Mouse (Mus musculus): ENCODE measurements around the gene Nfkbia. TPM values are rescaled to one million over a fixed set of nuclear protein-coding genes. Genes with fewer than 3 reads are reported as not detected.

The Nfkbia gene
- polyA plus RNA-seq, 1 experiment from 2014 or later = 52.9 TPM

- peak; percentile 93 for ATAC-seq
- H3K4me3 ChIP-seq (replicated peaks) = no peak overlapping the region
- WGBS = 29% methylated on average over 13 of the region's 13 CpGs
- peak overlapping the region; percentile 82 for H3K27ac ChIP-seq
- H3K36me3 ChIP-seq = no peaks in the 10 kb centered on the region
- no peaks in the 10 kb centered on the region for H3K9me3 ChIP-seq
- no peak overlapping the region for H3K4me2 ChIP-seq (replicated peaks)
- H3K4me1 ChIP-seq (replicated peaks) = peaks cover 17% of the 10 kb centered on the region
- H3K27me3 ChIP-seq = no peaks in the 10 kb centered on the region
- H3K9ac ChIP-seq (replicated peaks) = no peak overlapping the region
Observed at GRCm38 (mm10) chr12:55446746-55447395, 45.6 kb downstream of the Nfkbia start.

GRCm38 (mm10) chr12:55446366-55446745 is 46.1 kb downstream of the Nfkbia start:
- Histone ChIP-seq H3K9me3 (no peaks in the 10 kb centered on the region), H3K27me3 (no peaks in the 10 kb centered on the region), H3K9ac (replicated peaks) (no peak overlapping the region), H3K4me1 (replicated peaks) (peaks cover 17% of the 10 kb centered on the region), H3K36me3 (no peaks in the 10 kb centered on the region), H3K27ac (peak overlapping the region; percentile 82), H3K4me2 (replicated peaks) (no peak overlapping the region), H3K4me3 (replicated peaks) (no peak overlapping the region)
- WGBS = 71% methylated on average over 4 of the region's 4 CpGs
- ATAC-seq = no peak

- Histone ChIP-seq H3K27me3 (no peaks in the 10 kb centered on the region), H3K27ac (no peak overlapping the region)
- WGBS = 91% methylated on average over 4 of the region's 4 CpGs
Observed at GRCm38 (mm10) chr12:55445583-55445982, 46.9 kb downstream of the Nfkbia start.

GRCm38 (mm10) chr12:55444031-55444451 is 48.4 kb downstream of the Nfkbia start:
- H3K9me3 ChIP-seq = no peaks in the 10 kb centered on the region
- H3K4me1 ChIP-seq (replicated peaks) = peaks cover 17% of the 10 kb centered on the region
- no peaks in the 10 kb centered on the region for H3K27me3 ChIP-seq
- no peak for ATAC-seq
- 89% methylated on average over 4 of the region's 4 CpGs for WGBS
- no peak overlapping the region for H3K4me2 ChIP-seq (replicated peaks)
- no peaks in the 10 kb centered on the region for H3K36me3 ChIP-seq
- H3K4me3 ChIP-seq (replicated peaks) = no peak overlapping the region
- H3K9ac ChIP-seq (replicated peaks) = no peak overlapping the region
- H3K27ac ChIP-seq = no peak overlapping the region

More at GRCm38 (mm10) chr12:55445583-55445982, 46.9 kb downstream of the Nfkbia start:
- Histone ChIP-seq H3K4me3 (replicated peaks) (no peak overlapping the region), H3K36me3 (no peaks in the 10 kb centered on the region), H3K9me3 (no peaks in the 10 kb centered on the region), H3K4me1 (replicated peaks) (peaks cover 17% of the 10 kb centered on the region), H3K4me2 (replicated peaks) (no peak overlapping the region), H3K9ac (replicated peaks) (no peak overlapping the region)
- ATAC-seq = no peak

GRCm38 (mm10) chr12:55442861-55443850 is 49.3 kb downstream of the Nfkbia start:
- ATAC-seq = no peak
- no peaks in the 10 kb centered on the region for H3K36me3 ChIP-seq

GRCm38 (mm10) chr12:55442245-55442644 is 50.2 kb downstream of the Nfkbia start:
- Histone ChIP-seq H3K27ac (no peak overlapping the region), H3K9me3 (no peaks in the 10 kb centered on the region), H3K9ac (replicated peaks) (no peak overlapping the region), H3K36me3 (no peaks in the 10 kb centered on the region), H3K27me3 (no peaks in the 10 kb centered on the region), H3K4me3 (replicated peaks) (no peak overlapping the region), H3K4me1 (replicated peaks) (peaks cover 29% of the 10 kb centered on the region), H3K4me2 (replicated peaks) (no peak overlapping the region)
- 88% methylated on average over 1 of the region's 1 CpGs for WGBS
- ATAC-seq = no peak

More at GRCm38 (mm10) chr12:55442861-55443850, 49.3 kb downstream of the Nfkbia start:
- Histone ChIP-seq H3K9ac (replicated peaks) (no peak overlapping the region), H3K4me3 (replicated peaks) (no peak overlapping the region), H3K9me3 (no peaks in the 10 kb centered on the region), H3K4me1 (replicated peaks) (peaks cover 26% of the 10 kb centered on the region), H3K27ac (no peak overlapping the region), H3K4me2 (replicated peaks) (no peak overlapping the region), H3K27me3 (no peaks in the 10 kb centered on the region)
- 68% methylated on average over 9 of the region's 9 CpGs for WGBS

GRCm38 (mm10) chr12:55440416-55440815 is 52.0 kb downstream of the Nfkbia start:
- Histone ChIP-seq H3K4me2 (replicated peaks) (no peak overlapping the region), H3K9me3 (no peaks in the 10 kb centered on the region), H3K27me3 (no peaks in the 10 kb centered on the region), H3K27ac (no peak overlapping the region), H3K4me3 (replicated peaks) (no peak overlapping the region), H3K36me3 (no peaks in the 10 kb centered on the region), H3K9ac (replicated peaks) (no peak overlapping the region), H3K4me1 (replicated peaks) (peaks cover 17% of the 10 kb centered on the region)
- WGBS = 84% methylated on average over 5 of the region's 5 CpGs
- ATAC-seq = no peak

Other genes with a start within 250 kb of the Nfkbia start
- gene 1110008L16Rik, start 193.1 kb downstream of the Nfkbia start, polyA plus RNA-seq (2015; fragmentation: Nextera tagmentation; extraction: Ambion mirVana) = 9.2 and 11.6 TPM in 2 replicates
- gene Ppp2r3c, start 189.6 kb downstream of the Nfkbia start, polyA plus RNA-seq (2015; fragmentation: Nextera tagmentation; extraction: Ambion mirVana) = 26.9 and 29.6 TPM in 2 replicates
- 464 and 465 TPM in 2 replicates for gene Psma6, start 108.4 kb downstream of the Nfkbia start, polyA plus RNA-seq (2015; fragmentation: Nextera tagmentation; extraction: Ambion mirVana)
- not detected in 2 replicates for gene Aldoart2, start 72.6 kb upstream of the Nfkbia start, polyA plus RNA-seq (2015; fragmentation: Nextera tagmentation; extraction: Ambion mirVana)
- gene Insm2, start 106.8 kb upstream of the Nfkbia start, polyA plus RNA-seq (2015; fragmentation: Nextera tagmentation; extraction: Ambion mirVana) = 0.64 and 1.2 TPM in 2 replicates

Measured in midbrain, embryonic 13.5 days (tissue).